Mouse (Mus musculus) NIH3T3 (cell line): ENCODE results near the gene Senp6.

ENCODE experiments used
- DNase-seq: peaks from one replicate; pipeline ENCODE4 v3.0.0-alpha.2; 2012; ENCODE audit warnings: low read depth

Gene Senp6

DNA sequence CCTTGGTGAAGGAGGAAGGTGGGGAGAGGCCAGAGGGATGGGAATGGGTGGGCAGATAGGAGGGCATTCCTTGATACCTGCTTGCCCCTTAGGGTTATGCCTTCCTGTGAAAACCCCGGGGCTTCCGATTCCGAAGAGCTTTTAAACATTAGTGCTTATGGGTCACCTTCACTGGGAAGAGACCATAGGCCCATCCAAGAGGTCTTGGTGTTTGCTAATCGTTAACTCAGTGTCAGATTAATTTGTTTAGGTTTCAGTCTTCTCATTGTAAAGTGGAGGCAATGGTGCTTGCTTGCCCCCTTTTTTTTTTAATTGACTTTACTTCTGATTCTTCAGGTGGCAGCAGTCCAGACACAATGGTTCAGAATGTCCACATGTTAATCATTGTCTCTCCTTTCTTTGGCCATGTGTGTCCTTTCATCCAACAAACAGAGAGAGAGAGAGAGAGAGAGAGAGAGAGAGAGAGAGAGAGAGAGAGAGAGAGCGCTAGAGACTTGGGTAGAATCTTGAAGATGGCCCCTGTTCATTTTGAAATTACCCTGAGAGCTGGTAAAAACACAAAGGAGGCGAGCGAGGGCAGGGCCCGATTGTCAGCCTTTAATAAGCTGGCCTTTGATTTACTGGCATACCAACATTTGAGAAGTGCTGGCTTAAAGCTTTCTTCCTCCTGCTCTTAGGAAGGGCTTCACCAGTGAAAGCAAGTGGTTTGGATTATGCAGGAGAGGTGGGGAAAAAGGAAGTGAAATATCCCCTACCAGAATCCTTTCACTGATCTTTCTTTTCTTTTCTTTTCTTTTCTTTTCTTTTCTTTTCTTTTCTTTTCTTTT, 105.9 kb downstream of the Senp6 start:
- DNase-seq = no peak

DNA sequence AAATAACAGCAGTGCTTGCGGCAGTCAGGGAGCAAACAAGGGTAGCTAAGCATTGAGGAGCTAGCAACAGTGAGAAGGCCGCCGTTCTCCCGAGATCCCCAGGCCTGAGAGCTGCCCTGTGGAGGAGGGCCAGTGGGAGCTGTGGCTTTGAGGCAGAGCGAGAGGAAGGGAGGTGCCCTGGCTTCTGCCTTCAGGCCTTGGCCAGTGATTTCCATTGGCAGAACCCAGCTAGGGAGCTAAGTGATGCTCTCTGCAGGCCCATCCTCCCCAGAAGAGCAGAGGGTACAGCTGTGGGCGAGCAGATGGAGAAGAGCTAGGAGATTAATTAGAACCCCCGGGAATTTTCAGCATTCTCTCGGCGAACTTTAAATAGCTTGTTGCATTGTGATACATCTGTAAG, 106.9 kb downstream of the Senp6 start:
- no peak for DNase-seq

DNA sequence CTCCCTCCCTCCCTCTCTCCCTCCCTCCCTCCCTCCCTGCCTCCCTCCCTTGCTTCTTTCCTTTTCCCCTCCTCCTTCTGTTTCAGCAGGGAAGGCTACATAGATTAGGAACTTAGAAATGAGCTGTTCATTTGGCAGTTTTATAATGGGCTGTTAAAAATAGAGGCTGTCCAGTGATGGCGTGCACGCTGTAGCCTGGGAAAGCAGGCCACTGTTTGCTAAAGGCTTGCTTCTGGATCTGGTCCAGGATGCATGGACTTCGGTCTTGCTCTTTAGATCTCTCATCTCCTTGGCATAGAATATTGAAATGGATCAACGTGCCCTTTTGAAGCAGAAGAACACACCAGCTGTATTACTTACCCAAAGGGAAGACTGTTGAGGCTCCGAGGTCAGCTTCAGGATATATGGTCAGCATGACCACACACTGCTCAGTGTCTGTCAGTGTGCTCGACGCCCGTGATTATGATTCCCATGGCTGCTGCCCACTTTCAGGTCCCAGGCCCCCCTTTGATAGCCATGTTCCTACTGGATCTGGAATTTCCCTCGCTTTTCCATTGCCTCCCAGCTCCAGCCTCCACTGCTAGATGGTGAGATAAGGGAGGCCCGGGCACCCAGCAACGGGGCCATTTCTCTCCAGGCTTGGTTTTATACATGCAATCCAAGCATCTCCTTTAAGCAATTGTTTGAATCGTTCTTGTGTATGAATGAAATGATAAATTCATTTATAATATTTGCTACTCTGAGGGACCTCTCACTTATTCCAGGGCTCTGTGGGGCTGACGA, 110.2 kb downstream of the Senp6 start:
- DNase-seq = no peak

DNA sequence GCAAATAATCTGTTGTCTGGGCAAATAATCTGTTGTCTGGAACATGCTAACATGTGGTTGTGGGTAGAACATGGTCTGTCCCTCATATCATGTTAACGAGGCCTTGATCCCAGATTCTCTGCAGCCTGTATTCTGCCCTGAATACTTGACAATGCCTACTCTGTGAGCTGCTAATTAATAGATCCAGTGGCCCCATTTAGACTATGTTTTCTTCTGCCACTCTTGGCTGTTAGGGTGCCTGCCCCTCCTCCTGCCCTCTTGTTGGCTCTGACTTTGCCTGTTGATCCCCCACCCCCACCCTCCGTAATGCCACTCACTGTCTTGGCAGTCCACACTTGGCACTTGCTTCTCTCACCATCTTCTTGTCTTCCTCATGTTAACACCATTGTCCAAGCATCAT, 112.0 kb downstream of the Senp6 start:
- no peak for DNase-seq

DNA sequence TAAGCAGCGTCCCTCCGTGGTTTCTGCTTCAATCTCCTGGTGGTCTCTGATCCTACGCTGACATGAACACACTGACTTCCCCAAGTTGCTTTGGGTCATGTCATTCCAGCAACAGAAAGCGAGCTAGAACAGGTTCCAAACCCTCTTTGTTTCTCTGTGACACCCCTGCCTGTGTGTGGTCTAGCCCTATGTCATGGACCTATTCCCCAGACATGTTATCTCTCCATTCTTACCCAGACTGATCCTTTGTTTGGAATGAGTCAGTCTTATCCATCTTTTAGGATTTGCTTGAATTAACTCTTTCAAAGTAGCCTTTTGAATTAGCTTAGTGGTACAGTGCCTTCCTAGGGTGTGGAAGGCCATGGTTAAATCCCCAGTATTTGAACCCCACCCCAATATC, 113.0 kb downstream of the Senp6 start:
- DNase-seq = no peak

DNA sequence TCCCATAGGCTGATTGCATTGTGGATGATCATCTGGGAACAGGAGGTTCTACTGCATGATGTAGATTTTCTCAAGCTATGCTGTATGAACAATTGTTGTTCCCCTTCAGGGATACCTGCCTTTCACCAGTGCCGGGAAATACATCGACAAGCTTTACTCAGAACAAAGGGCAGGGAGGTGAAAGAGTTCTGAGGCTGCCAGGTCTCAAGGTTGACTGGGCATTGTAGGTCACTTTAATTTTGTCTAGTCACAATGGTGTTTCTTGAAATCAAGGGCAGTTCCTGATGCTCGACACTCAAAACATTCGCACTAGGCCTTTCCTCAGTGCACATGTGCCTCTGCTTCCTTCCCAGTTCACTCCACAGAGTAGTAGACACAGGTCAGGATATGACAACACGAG, 114.1 kb downstream of the Senp6 start:
- no peak for DNase-seq

DNA sequence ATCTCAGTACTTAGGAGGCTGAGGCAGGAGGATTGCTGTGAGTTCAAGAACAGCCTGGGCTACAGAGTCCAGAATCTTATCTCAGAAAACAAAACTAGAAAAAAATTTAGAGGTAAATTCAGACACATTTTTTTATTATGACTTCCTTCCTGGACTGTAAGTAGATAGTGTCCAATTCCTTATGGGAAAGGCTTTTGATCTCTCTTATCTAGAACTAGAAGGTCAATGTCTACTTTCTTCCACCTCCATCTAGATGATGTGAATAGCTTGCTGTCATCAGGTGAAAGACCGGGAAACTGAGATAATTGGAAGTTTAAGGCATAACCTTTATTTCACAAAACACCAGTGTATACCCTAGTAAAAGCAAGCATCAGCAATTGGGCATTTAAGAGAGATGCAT, 115.0 kb downstream of the Senp6 start:
- DNase-seq = no peak

DNA sequence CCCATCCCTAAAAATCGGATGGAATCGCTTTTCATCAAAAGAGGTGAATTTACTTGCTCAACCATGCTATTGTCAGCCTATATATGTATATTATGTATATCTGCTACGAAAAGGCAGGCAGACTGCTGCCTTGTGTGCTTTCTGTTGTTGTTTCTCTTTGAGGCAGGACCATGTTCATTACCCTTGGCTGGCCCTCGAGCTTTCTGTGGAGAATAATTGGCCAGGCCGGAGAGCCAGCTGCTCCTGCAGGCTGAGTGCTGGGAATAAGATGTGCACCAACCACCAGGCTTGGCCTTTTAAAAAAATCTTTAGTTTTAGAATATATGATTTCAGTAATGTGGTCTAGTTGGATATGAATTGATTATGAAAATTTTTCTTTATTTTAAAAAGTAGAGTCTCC, 117.4 kb downstream of the Senp6 start:
- no peak for DNase-seq

DNA sequence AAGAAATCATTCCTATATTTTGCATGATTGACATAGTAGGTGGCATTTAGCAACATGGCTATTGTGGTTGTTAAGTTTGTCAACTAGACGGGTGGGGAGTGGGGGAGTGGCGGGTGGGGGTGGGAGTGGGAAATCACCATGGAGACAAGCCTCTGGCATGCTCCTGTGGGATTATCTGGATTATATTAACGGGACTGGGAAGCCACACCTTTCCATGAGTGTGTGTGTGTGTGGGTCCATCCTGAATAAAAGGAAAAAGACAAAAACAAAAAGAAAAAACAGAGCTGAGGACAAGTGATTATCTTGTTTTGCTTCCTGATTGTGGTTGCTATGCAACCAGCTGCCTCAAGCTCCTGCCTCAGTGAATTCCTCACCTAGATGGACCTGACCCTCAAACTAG, 119.0 kb downstream of the Senp6 start:
- DNase-seq = no peak

DNA sequence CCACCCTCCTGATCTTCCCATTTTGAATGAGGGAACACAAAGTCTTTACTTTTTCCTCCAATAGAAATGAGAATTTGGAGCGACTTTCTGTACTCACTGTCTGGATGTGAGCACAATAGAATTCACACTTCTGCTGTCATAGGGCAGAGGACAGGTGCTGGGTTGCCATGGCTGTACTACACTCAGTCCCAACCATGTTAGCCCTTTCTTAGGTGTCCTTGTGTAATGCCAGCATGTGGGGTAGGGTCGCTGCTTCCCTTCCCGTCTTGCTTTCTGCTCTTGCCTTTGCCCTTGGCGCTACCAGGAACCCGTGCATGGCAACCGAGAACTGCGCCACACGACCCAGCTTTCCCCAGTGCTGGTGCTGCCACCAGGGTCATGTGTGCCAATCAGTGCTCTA, 120.0 kb downstream of the Senp6 start:
- no peak for DNase-seq

DNA sequence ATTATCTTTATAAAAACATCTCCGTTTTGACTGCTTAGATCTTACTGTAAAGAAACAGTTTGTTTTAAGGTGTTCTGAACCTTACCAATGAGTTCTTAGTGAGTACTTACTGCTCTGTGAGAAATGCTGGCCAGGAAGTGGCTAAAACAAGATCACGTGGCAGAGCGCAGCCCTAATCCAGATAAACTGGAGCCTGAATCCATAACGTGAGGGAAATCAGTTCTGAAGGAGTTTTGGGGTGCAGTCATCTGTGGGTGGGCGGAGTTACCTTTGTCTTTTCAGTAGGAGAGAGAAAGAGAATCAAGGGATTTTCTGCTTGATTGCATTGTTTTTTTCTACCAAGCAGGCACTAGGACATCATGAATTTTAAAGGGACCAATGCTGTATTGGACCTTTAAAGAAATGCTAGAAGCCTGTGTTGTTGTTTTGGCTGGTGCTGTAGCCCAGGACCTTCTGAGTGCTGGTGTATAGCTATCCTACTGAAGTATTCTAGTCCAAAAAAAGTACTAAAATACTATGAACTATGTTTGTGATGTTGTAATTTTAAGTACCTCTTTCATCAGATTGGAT, 121.7 kb downstream of the Senp6 start:
- DNase-seq = no peak

DNA sequence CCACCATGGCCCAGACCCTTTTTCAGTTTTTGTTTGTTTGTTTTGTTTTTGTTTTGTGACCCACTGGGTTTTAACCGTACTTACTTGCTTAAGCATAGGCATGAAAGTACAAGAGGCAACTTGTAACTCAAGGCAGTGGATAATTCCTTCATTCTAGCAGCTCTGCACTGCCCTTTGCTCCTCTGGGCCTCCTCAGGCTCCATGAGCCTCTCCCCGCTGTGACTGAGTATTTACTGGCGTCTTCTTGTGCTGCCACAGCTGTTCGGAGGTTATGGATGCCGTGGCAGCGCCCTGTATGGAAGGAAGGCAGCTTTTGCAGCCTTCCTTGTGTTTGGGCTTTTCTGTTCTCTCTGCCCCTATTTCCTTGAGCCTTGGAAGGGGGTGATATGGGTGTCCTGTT, 124.5 kb downstream of the Senp6 start:
- DNase-seq = no peak

DNA sequence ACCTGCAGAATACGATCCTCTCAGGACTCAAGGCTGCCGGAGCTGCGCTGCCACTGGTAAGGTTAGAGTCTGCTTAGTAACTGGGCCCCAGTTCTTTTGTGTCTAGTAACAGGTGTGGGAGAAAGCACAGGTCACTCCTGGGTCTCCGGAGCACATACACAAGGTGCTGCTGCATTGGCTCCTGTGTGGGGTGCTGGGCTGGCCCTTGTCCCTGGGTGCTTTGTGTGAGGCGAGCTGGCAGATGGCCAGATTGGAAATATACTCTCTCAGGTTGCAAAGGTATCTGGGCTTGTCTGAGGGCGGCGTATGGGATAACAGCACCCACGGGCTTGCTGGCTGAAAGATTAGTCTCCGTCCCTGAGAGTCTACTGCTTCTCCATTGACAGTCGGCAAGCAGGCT, 125.6 kb downstream of the Senp6 start:
- no peak for DNase-seq

DNA sequence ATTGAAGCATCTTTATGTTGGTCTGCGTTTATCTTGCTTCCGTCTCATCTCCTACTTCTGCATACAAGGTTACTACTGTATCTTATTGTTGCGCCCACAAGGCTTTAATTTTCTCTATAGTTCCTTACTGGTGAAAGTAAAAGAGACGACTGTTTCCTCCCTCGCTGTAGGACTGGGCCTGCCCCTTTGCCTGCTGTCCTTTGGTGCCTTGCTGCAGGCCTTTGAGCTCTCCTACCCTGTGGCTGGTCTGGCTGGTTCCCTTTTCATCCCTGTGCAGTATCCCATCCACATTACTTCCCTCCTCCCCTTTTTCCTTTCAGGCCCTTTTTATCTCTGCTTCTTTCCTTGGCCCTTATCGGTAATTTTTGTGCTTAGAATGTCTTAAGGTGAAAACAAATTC, 127.7 kb downstream of the Senp6 start:
- DNase-seq = no peak
